Mouse (Mus musculus): ENCODE measurements at regions not wholly inside any gene's neighbourhood (a gene's known extent, or its start where the extent isn't known, plus 50 kb on each side); places are given as distances from the start of the nearest gene placed in this dataset.

- no peak for TF ChIP-seq CTCF (IDR thresholded peaks at IDR 0.05; ENCODE audit: insufficient read depth, low read depth, low read length)
- no peak for TF ChIP-seq POLR2A (IDR thresholded peaks at IDR 0.05; ENCODE audit: insufficient read depth, low read depth, low read length)
Measured at GRCm38 (mm10) chr4:40090295-40090694, 52.6 kb upstream of the Aco1 start.

Data from olfactory bulb, adult 2 months (tissue).